ENCODE assay signal across 10 mouse cellular contexts in the genomic region with DNA sequence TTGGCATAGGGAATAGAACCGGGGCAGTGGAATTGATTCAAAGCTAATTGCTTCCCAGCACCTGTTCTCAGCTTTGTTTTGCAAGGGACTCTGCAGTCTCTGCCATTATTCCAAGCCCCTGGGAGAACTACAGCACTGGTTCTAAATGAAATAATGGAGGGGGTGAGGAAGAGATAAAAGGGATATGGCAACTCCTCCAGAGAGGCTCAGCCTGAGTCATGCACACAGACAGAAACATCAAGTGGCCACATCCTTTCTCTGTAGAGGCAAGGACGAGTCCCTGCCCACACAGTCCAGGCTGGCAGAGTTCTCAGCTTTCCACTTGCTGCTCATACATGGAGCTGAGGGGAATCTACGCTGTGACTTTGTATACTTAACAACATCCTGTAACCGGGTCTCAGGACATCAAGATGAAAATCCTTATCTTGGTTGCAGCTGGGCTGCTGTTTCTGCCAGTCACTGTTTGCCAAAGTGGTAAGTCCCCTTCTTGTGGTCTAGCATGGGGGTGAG. TPM values are rescaled to one million over a fixed set of nuclear protein-coding genes. Genes with fewer than 3 reads are reported as not detected.
A peak's percentile ranks its signal among the peaks of the same experiment; 100 is the strongest.
DNase-seq lines count a peak whose midpoint lies in the region; ATAC-seq lines count a peak whose summit lies in the region.
"Had no signal": no experiment of that assay in that cellular context is flagged by ENCODE, and none has a peak within 500 bp of the region (broad histone marks: within the 10 kb centered on the region; RNA-seq: fewer than 3 reads in every experiment).

A gene (plus strand): TSS at position 200 of the 510 bp plus-strand sequence.

- no peaks in the 10 kb centered on the region for H3K36me3 ChIP-seq in heart, embryonic 16.5 days (ENCODE audit: control insufficient read depth, insufficient read depth)
- H3K36me3 ChIP-seq in intestine, embryonic 15.5 days = no peaks in the 10 kb centered on the region

- H3K4me3 ChIP-seq in heart, embryonic 16.5 days (ENCODE audit: low read length) = no peak within 1 kb of the TSS
- no peak within 1 kb of the TSS for H3K4me3 ChIP-seq in intestine, embryonic 15.5 days (replicated peaks)
- H3K4me3 ChIP-seq: embryonic facial prominence, embryonic 10.5 days had no signal

- no peak within 1 kb of the TSS for H3K9ac ChIP-seq in heart, embryonic 16.5 days (ENCODE audit: low read length)
- no peak within 1 kb of the TSS for H3K9ac ChIP-seq in intestine, embryonic 15.5 days

- DNase-seq in heart, postnatal 25 days (ENCODE audit: low spot score) = no peak
- DNase-seq in MN1 (ENCODE audit: low spot score) = peak; percentile 43
- peak; percentile 25 to 34 for DNase-seq in layer of hippocampus, adult 8-10 months (ENCODE audit: low spot score in 2 of 2)
- no peak for DNase-seq in kidney, postnatal 10 days
- no peak for DNase-seq in spleen, adult 12 weeks (ENCODE audit: low spot score)

- H3K4me2 ChIP-seq in heart, embryonic 16.5 days (ENCODE audit: low read depth, low read length) = no peak within 1 kb of the TSS
- no peak within 1 kb of the TSS for H3K4me2 ChIP-seq in intestine, embryonic 15.5 days (replicated peaks)

- intact Hi-C loops in heart, postnatal 25 days (cut with DNase I) = no loop called here

- no peaks in the 10 kb centered on the region for H3K9me3 ChIP-seq in heart, embryonic 16.5 days (replicated peaks; ENCODE audit: control insufficient read depth, low read length)
- H3K9me3 ChIP-seq in intestine, embryonic 15.5 days = no peaks in the 10 kb centered on the region
- H3K9me3 ChIP-seq: embryonic facial prominence, embryonic 10.5 days had no signal

- WGBS in heart, embryonic 16.5 days = 44% methylated on average over 4 of the region's 4 CpGs
- 59% methylated on average over 4 of the region's 4 CpGs for WGBS in intestine, embryonic 15.5 days

- ATAC-seq in heart, embryonic 16.5 days (replicated peaks; ENCODE audit: extremely low read depth, insufficient read depth, low FRiP score) = 0 out of 2 replicates have a peak, but pooled peaks have one; percentile 16
- peak; percentile 40 for ATAC-seq in megakaryocyte-erythroid progenitor cell, adult 5-6 weeks (replicated peaks; ENCODE audit: low FRiP score, low TSS enrichment, poor library complexity, severe bottlenecking)
- no peak for ATAC-seq in intestine, embryonic 15.5 days

- no peak within 1 kb of the TSS for H3K27ac ChIP-seq in heart, embryonic 16.5 days (ENCODE audit: low read length)
- no peak within 1 kb of the TSS for H3K27ac ChIP-seq in intestine, embryonic 15.5 days
- H3K27ac ChIP-seq: embryonic facial prominence, embryonic 10.5 days had no signal

- peaks cover 5% of the 10 kb centered on the region for H3K4me1 ChIP-seq in heart, embryonic 16.5 days (ENCODE audit: control insufficient read depth, insufficient read depth, low read length)
- no peaks in the 10 kb centered on the region for H3K4me1 ChIP-seq in intestine, embryonic 15.5 days (replicated peaks)
- H3K4me1 ChIP-seq: embryonic facial prominence, embryonic 10.5 days had no signal

- no peaks in the 10 kb centered on the region for H3K27me3 ChIP-seq in heart, embryonic 16.5 days (ENCODE audit: control insufficient read depth, insufficient read depth, low read length)
- no peaks in the 10 kb centered on the region for H3K27me3 ChIP-seq in intestine, embryonic 15.5 days (replicated peaks)

RNA-seq across cellular contexts. Expression of the gene that starts here (rescaled TPM):
- polyA plus RNA-seq in heart, embryonic 16.5 days (2015; fragmentation: Nextera tagmentation; extraction: Ambion mirVana) = 0.37 and 0.72 TPM in 2 replicates
- under 1 TPM in 1 of 2 experiments, not detected in 1; 0.14 TPM for total RNA-seq in heart, postnatal 25 days (2021)
- under 1 TPM; 0.34 to 0.55 (median 0.49) TPM for total RNA-seq in layer of hippocampus, adult 8-10 months (2022)
- total RNA-seq in megakaryocyte-erythroid progenitor cell, adult 5-6 weeks (2014; fragmentation: Nextera tagmentation) = 0.70 and 1.1 TPM in 2 replicates
- 3.0 TPM in 2 replicates for total RNA-seq in megakaryocyte-erythroid progenitor cell, adult 5-6 weeks (2017)
- polyA plus RNA-seq in intestine, embryonic 15.5 days (2015; fragmentation: Nextera tagmentation; extraction: Ambion mirVana) = 0.44 and 0.58 TPM in 2 replicates
- total RNA-seq: MEL had no signal

Comparison
In these comparisons a context has a peak if more than half of its experiments do, and no peak if none do; other contexts are left out.
1. Peak in ATAC-seq in heart, embryonic 16.5 days; RNA of the gene not detected or under 1 TPM.
2. Peak in DNase-seq in layer of hippocampus, adult 8-10 months; RNA of the gene not detected or under 1 TPM.